Mouse (Mus musculus): ENCODE data around the gene Schip1.

- TF ChIP-seq TAL1 (IDR thresholded peaks at IDR 0.05; ENCODE audit: low read length) (no peak), GATA1 (IDR thresholded peaks at IDR 0.05; ENCODE audit: low read length) (no peak)
Measured at GRCm38 (mm10) chr3:68565675-68566055, 501.1 kb downstream of the Schip1 start.
